Mouse (Mus musculus) cerebellum, adult 2 months (tissue): ENCODE data around the gene Stambpl1.

Experiments
- CTCF ChIP-seq: fragments of 200-500 bp; IDR thresholded peaks from 2 replicates; pipeline ENCODE4 v1.5.1; 2011; ENCODE audit warnings: low read depth, mild to moderate bottlenecking, control low read depth, low read length, moderate library complexity, borderline replicate concordance; ENCODE audit not compliant: insufficient read depth
- POLR2A ChIP-seq: fragments of 200-500 bp; IDR thresholded peaks from 2 replicates; pipeline ENCODE4 v1.6.1; 2011; ENCODE audit warnings: low read length, control low read depth, borderline replicate concordance; ENCODE audit not compliant: insufficient read depth

- TF ChIP-seq CTCF, result no peak
- TF ChIP-seq POLR2A, result no peak
These were observed 30.8 kb downstream of the Stambpl1 start for GRCm38 (mm10) chr19:34222805-34223204.
